Mouse (Mus musculus): ENCODE data around the gene Terb1.

The Terb1 gene

GRCm38 (mm10) chr8:104452177-104452576, 57.5 kb downstream of the Terb1 start:
- in situ Hi-C loops (cut with MboI; ENCODE audit: low sequenced_read_pairs) = no loop called here

GRCm38 (mm10) chr8:104448796-104449195, 60.9 kb downstream of the Terb1 start:
- in situ Hi-C loops (cut with MboI; ENCODE audit: low sequenced_read_pairs) = no loop called here

- in situ Hi-C loops (cut with MboI; ENCODE audit: low sequenced_read_pairs) = no loop called here
These were observed 63.7 kb downstream of the Terb1 start for GRCm38 (mm10) chr8:104446016-104446415.

GRCm38 (mm10) chr8:104445248-104445647, 64.5 kb downstream of the Terb1 start:
- in situ Hi-C loops (cut with MboI; ENCODE audit: low sequenced_read_pairs) = no loop called here

GRCm38 (mm10) chr8:104443125-104443679, 66.5 kb downstream of the Terb1 start:
- in situ Hi-C loops (cut with MboI; ENCODE audit: low sequenced_read_pairs) = no loop called here

- in situ Hi-C loops (cut with MboI; ENCODE audit: low sequenced_read_pairs) = no loop called here
These were observed 67.2 kb downstream of the Terb1 start, which contains the start of gene Dync1li2 for GRCm38 (mm10) chr8:104442299-104443124. Dync1li2 (minus strand) TSS chr8:104443047.

GRCm38 (mm10) chr8:104441613-104442012, 68.1 kb downstream of the Terb1 start:
- in situ Hi-C loops (cut with MboI; ENCODE audit: low sequenced_read_pairs) = no loop called here

- in situ Hi-C loops (cut with MboI; ENCODE audit: low sequenced_read_pairs) = no loop called here
These were observed 70.2 kb downstream of the Terb1 start for GRCm38 (mm10) chr8:104439461-104439860.

GRCm38 (mm10) chr8:104437494-104438135, 72.1 kb downstream of the Terb1 start:
- in situ Hi-C loops (cut with MboI; ENCODE audit: low sequenced_read_pairs) = no loop called here

GRCm38 (mm10) chr8:104436591-104436990, 73.1 kb downstream of the Terb1 start:
- in situ Hi-C loops (cut with MboI; ENCODE audit: low sequenced_read_pairs) = no loop called here

- in situ Hi-C loops (cut with MboI; ENCODE audit: low sequenced_read_pairs) = no loop called here
These were observed 73.7 kb downstream of the Terb1 start for GRCm38 (mm10) chr8:104436038-104436437.

- in situ Hi-C loops (cut with MboI; ENCODE audit: low sequenced_read_pairs) = no loop called here
These were observed 74.8 kb downstream of the Terb1 start for GRCm38 (mm10) chr8:104434826-104435354.

- in situ Hi-C loops (cut with MboI; ENCODE audit: low sequenced_read_pairs) = no loop called here
These were observed 75.4 kb downstream of the Terb1 start for GRCm38 (mm10) chr8:104434275-104434674.

GRCm38 (mm10) chr8:104433191-104433842, 76.4 kb downstream of the Terb1 start:
- in situ Hi-C loops (cut with MboI; ENCODE audit: low sequenced_read_pairs) = no loop called here

GRCm38 (mm10) chr8:104432656-104433055, 77.1 kb downstream of the Terb1 start:
- in situ Hi-C loops (cut with MboI; ENCODE audit: low sequenced_read_pairs) = no loop called here

- in situ Hi-C loops (cut with MboI; ENCODE audit: low sequenced_read_pairs) = no loop called here
These were observed 79.5 kb downstream of the Terb1 start for GRCm38 (mm10) chr8:104430230-104430629.

- in situ Hi-C loops (cut with MboI; ENCODE audit: low sequenced_read_pairs) = no loop called here
These were observed 82.0 kb downstream of the Terb1 start for GRCm38 (mm10) chr8:104427703-104428102.

GRCm38 (mm10) chr8:104422313-104422712, 87.4 kb downstream of the Terb1 start:
- in situ Hi-C loops (cut with MboI; ENCODE audit: low sequenced_read_pairs) = no loop called here

- in situ Hi-C loops (cut with MboI; ENCODE audit: low sequenced_read_pairs) = no loop called here
These were observed 93.7 kb downstream of the Terb1 start for GRCm38 (mm10) chr8:104416022-104416421.

- in situ Hi-C loops (cut with MboI; ENCODE audit: low sequenced_read_pairs) = no loop called here
These were observed 95.5 kb downstream of the Terb1 start for GRCm38 (mm10) chr8:104414204-104414603.

GRCm38 (mm10) chr8:104413770-104414169, 95.9 kb downstream of the Terb1 start:
- in situ Hi-C loops (cut with MboI; ENCODE audit: low sequenced_read_pairs) = no loop called here

Data from CH12F3 (cell line).